Mouse (Mus musculus) cerebellum, adult 2 months (tissue): ENCODE data around the gene Znfx1.

Experiments used
- CTCF ChIP-seq: fragments of 200-500 bp; IDR thresholded peaks from 2 replicates; pipeline ENCODE4 v1.5.1; 2011; ENCODE audit warnings: low read depth, mild to moderate bottlenecking, control low read depth, low read length, moderate library complexity, borderline replicate concordance; ENCODE audit not compliant: insufficient read depth
- POLR2A ChIP-seq: fragments of 200-500 bp; IDR thresholded peaks from 2 replicates; pipeline ENCODE4 v1.6.1; 2011; ENCODE audit warnings: low read length, control low read depth, borderline replicate concordance; ENCODE audit not compliant: insufficient read depth

DNA sequence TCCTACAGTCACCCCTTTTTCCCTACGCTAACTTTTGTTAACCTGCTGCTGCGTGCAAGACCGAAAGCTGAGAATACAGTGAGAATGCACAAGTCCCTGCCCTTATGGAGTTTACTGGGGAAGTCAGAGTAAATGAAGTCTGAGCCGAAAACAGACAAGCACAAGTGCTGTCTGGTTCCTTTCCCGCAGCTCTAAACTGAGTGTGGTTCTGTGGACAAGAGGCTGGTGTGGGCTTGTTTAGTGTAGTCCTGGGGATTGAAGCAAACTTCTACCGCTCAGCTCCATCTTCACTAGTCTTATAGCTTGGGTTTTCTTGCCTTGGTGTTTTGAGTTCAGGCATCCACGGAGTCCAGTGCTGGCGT, 66.3 kb downstream of the Znfx1 start:
- TF ChIP-seq CTCF (no peak), POLR2A (no peak)
